Mouse (Mus musculus): ENCODE measurements around the gene Pou2f1. TPM values are rescaled to one million over a fixed set of nuclear protein-coding genes. Genes with fewer than 3 reads are reported as not detected.

Pou2f1 gene
- total RNA-seq (2014; rRNA removed) (3.6 and 4.9 TPM in 2 replicates), polyA plus RNA-seq (2012; rRNA removed) (5.4 and 5.8 TPM in 2 replicates)

DNA sequence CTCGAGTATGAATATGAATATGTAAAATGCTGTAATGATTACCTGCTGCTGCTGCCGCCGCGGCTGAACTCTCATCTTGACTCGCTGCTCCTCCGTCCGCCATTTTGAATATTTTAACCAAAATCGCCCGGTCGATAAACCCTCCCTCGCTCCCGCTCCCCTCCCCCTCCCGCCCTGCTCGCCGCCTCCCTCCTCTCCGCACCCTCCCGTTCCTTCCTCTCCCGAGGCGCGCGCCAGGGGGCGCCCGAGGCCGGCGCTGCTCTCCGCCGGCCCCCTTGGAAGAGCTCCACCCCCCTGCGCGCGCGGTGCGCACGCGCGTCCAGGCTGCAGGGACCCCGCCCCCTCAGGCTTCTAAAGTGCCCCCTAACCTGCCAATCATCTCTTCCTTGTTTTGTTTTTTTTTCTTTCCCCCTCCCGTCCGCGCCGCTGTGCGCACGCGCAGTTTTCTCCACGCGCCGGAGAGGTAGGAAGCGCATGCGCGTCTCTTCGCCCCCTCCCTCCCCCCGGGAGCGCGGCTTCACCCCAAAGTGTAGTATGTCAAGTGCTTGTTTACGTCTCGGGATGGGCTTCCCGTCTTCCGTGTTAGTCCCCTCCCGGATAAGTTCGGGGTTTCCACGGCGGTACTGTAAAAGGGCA, at the start of gene Pou2f1:
Gene Pou2f1, minus strand, starts transcription at position 159 of the 636 bp plus-strand sequence.
- WGBS: under 1% methylated on average over 56 of the region's 61 CpGs
- H3K79me2 ChIP-seq (ENCODE audit: control insufficient read depth, insufficient read depth, low read length): peaks cover 8% of the 10 kb centered on the region; the same call in 1 of the 2 replicates
- H3K4me1 ChIP-seq (ENCODE audit: control insufficient read depth, insufficient read depth, low read length): peaks cover 8% of the 10 kb centered on the region
- no peaks in the 10 kb centered on the region for H3K27me3 ChIP-seq (ENCODE audit: control insufficient read depth, insufficient read depth, low read length)
- H3K27ac ChIP-seq (replicated peaks; ENCODE audit: insufficient read depth, low read depth, low read length): peak within 1 kb of the TSS; percentile 95
- H3K9ac ChIP-seq (ENCODE audit: low read depth, low read length): peak within 1 kb of the TSS; percentile 99
- peak; percentile 72 for TF ChIP-seq POLR2A (IDR thresholded peaks at IDR 0.05; ENCODE audit: extremely low read depth, insufficient read depth, low read length)
- peak; percentile 77 for TF ChIP-seq CTCF (IDR thresholded peaks at IDR 0.05; ENCODE audit: low read depth, low read length)
- H3K36me3 ChIP-seq (ENCODE audit: control insufficient read depth, insufficient read depth, low read length): no peaks in the 10 kb centered on the region
- peak within 1 kb of the TSS; percentile 99 for H3K4me3 ChIP-seq (ENCODE audit: insufficient read depth, low read depth, low read length)
- peak; percentile 88 for DNase-seq (ENCODE audit: extremely low read depth, low read depth, low spot score)

DNA sequence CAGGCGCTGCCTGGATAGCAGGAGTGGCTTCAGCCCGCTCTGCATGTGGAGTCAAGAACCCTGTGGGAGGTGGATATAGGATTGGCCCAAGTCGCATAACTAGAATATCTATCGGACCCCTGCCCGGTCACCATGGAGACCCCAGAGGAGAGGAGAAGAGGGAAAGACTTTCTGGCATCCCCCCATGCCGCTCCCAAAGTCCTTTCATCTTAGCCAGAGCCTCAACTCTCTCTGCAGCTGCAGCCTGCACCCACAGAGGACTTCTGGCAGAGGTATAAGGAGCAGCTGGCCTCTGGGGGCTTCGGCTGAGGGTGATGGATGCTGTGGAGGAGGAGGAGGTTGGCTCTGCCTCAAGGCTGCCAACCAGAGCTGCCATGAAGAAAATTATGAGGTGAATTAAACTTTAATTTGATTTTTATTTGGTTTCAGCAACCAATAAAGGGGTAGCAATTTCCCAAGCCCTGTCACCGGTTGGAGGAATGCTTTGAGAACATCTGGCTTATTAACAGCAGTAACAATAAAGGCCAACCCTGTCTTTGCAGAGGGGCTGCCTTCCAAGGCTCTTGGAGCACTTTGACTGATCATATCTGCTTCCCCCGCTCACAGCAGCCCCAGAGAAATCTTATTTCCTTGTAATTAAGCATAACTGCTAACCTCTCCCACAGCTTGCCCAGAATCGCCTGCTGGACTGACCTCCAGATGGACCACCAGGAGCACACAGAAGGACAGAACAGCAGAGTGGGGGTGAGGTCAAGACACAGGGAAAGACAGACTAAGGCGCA, 46.8 kb upstream of the Pou2f1 start:
- no peak for DNase-seq (ENCODE audit: extremely low read depth, low read depth, low spot score)
- no peak overlapping the region for H3K4me3 ChIP-seq (ENCODE audit: insufficient read depth, low read depth, low read length)
- no peaks in the 10 kb centered on the region for H3K36me3 ChIP-seq (ENCODE audit: control insufficient read depth, insufficient read depth, low read length)
- H3K4me1 ChIP-seq (ENCODE audit: control insufficient read depth, insufficient read depth, low read length): peaks cover 13% of the 10 kb centered on the region; the same call in 1 of the 2 replicates
- no peak overlapping the region for H3K9ac ChIP-seq (ENCODE audit: low read depth, low read length)
- TF ChIP-seq CTCF (IDR thresholded peaks at IDR 0.05; ENCODE audit: low read depth, low read length): no peak
- TF ChIP-seq POLR2A (IDR thresholded peaks at IDR 0.05; ENCODE audit: extremely low read depth, insufficient read depth, low read length): no peak
- no peak overlapping the region for H3K27ac ChIP-seq (replicated peaks; ENCODE audit: insufficient read depth, low read depth, low read length)
- H3K27me3 ChIP-seq (ENCODE audit: control insufficient read depth, insufficient read depth, low read length): no peaks in the 10 kb centered on the region
- WGBS: 37% methylated on average over 11 of the region's 11 CpGs
- no peaks in the 10 kb centered on the region for H3K79me2 ChIP-seq (ENCODE audit: control insufficient read depth, insufficient read depth, low read length)

DNA sequence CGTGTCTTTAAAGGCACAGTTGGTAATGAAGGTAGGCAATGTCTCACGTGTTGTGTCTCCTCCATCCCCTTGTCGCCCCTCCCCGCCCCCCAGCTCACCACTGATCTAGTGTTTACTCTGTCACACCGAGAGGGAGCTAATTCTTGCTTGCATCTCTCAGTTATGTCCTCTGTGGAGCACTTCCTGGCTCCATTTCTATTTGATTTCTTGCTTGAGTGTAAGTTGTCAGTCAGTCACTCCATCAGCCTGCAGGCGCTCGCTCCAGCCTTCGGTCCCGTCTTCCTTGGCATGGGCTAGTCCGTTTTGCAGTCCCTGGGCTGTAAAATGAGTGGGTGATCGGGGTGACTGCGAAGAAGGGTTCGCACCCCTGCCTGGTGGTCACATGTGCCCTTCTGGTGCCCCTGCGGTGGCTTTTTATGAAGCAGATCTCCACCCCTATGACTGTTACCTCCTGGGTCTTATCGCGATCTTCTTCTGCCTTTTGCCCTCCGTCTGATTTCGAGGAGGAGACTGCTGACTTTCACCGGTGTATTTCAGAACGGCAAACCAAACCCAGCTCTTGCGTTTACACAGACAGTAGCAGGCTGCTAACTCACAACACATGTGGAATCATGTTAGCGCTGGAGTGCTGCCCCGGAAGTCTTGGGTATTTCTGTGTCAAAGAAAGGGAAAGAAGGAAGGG, 45.9 kb upstream of the Pou2f1 start:
- Histone ChIP-seq H3K27me3 (ENCODE audit: control insufficient read depth, insufficient read depth, low read length) (no peaks in the 10 kb centered on the region), H3K79me2 (ENCODE audit: control insufficient read depth, insufficient read depth, low read length) (no peaks in the 10 kb centered on the region), H3K4me1 (ENCODE audit: control insufficient read depth, insufficient read depth, low read length) (peaks cover 13% of the 10 kb centered on the region; the same call in 1 of the 2 replicates), H3K27ac (replicated peaks; ENCODE audit: insufficient read depth, low read depth, low read length) (no peak overlapping the region), H3K36me3 (ENCODE audit: control insufficient read depth, insufficient read depth, low read length) (no peaks in the 10 kb centered on the region), H3K4me3 (ENCODE audit: insufficient read depth, low read depth, low read length) (peak overlapping the region; percentile 51), H3K9ac (ENCODE audit: low read depth, low read length) (0 out of 2 replicates have a peak overlapping the region, but pooled peaks have one; percentile 6)
- TF ChIP-seq POLR2A (IDR thresholded peaks at IDR 0.05; ENCODE audit: extremely low read depth, insufficient read depth, low read length) (no peak), CTCF (IDR thresholded peaks at IDR 0.05; ENCODE audit: low read depth, low read length) (no peak)
- peak; percentile 30 for DNase-seq (ENCODE audit: extremely low read depth, low read depth, low spot score)
- under 1% methylated on average over 23 of the region's 23 CpGs for WGBS

DNA sequence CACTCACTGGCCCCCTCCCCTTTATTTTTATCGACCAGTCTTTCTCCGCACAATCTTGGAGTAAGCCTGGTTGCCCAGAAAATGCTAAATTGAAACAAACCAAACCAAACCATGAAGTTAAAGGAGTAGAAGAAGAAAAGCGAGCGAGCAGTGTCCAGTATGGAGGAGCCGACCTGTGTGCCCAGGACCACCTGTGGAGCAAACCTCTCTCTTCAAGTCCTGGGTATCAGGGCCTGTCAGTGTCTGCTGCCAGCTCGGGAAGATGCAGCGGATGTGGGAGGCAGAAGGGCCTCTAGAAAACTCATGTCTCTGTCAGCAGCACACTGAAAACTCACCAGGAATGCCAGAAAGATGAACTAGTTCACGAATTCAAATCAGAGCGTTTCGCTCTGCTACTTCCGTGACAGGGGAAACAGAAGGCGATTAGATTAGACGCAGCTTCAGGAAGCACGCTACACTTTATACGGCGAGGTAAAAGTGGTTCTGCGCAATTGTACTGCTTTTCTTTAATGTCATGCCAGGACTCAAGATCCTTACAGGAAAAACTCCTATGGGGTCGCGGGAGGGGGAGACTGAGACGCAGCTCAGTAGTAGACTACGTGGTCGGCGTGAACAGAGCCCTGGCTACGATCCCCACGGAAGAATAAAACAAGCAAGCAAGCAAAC, 45.2 kb upstream of the Pou2f1 start:
- TF ChIP-seq POLR2A (IDR thresholded peaks at IDR 0.05; ENCODE audit: extremely low read depth, insufficient read depth, low read length): no peak
- no peaks in the 10 kb centered on the region for H3K36me3 ChIP-seq (ENCODE audit: control insufficient read depth, insufficient read depth, low read length)
- peak overlapping the region; percentile 51; the same call in 1 of the 2 replicates for H3K4me3 ChIP-seq (ENCODE audit: insufficient read depth, low read depth, low read length)
- 0 out of 2 replicates have a peak overlapping the region, but pooled peaks have one; percentile 14 for H3K9ac ChIP-seq (ENCODE audit: low read depth, low read length)
- H3K4me1 ChIP-seq (ENCODE audit: control insufficient read depth, insufficient read depth, low read length): peaks cover 13% of the 10 kb centered on the region; the same call in 1 of the 2 replicates
- peak; percentile 25 for DNase-seq (ENCODE audit: extremely low read depth, low read depth, low spot score)
- WGBS: 9% methylated on average over 25 of the region's 25 CpGs
- no peak overlapping the region for H3K27ac ChIP-seq (replicated peaks; ENCODE audit: insufficient read depth, low read depth, low read length)
- H3K79me2 ChIP-seq (ENCODE audit: control insufficient read depth, insufficient read depth, low read length): no peaks in the 10 kb centered on the region
- no peaks in the 10 kb centered on the region for H3K27me3 ChIP-seq (ENCODE audit: control insufficient read depth, insufficient read depth, low read length)

DNA sequence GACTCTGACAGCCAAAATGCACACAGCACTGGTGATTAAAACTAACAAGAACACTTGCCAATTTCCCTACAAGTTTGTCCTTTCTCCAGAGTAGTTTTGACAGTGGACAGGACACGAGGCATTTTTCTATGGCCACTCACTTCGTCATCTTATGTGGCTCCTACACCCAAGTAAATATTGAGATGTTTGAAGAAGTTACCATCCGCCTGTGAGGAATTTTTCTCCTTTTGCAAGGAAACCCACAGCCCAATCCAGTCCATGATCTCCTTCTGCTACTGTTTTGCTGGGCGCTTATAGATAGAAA, 43.4 kb upstream of the Pou2f1 start:
- no peak overlapping the region for H3K9ac ChIP-seq (ENCODE audit: low read depth, low read length)
- TF ChIP-seq CTCF (IDR thresholded peaks at IDR 0.05; ENCODE audit: low read depth, low read length) (no peak), POLR2A (IDR thresholded peaks at IDR 0.05; ENCODE audit: extremely low read depth, insufficient read depth, low read length) (no peak)
- H3K36me3 ChIP-seq (ENCODE audit: control insufficient read depth, insufficient read depth, low read length): no peaks in the 10 kb centered on the region
- DNase-seq (ENCODE audit: extremely low read depth, low read depth, low spot score): no peak
- no peak overlapping the region for H3K4me3 ChIP-seq (ENCODE audit: insufficient read depth, low read depth, low read length)
- no peaks in the 10 kb centered on the region for H3K79me2 ChIP-seq (ENCODE audit: control insufficient read depth, insufficient read depth, low read length)
- H3K4me1 ChIP-seq (ENCODE audit: control insufficient read depth, insufficient read depth, low read length): peaks cover 13% of the 10 kb centered on the region; the same call in 1 of the 2 replicates
- no peak overlapping the region for H3K27ac ChIP-seq (replicated peaks; ENCODE audit: insufficient read depth, low read depth, low read length)
- H3K27me3 ChIP-seq (ENCODE audit: control insufficient read depth, insufficient read depth, low read length): no peaks in the 10 kb centered on the region
- WGBS: 75% methylated on average over 4 of the region's 4 CpGs

All from liver, adult 2 months (tissue).